Mouse (Mus musculus) myocyte (in vitro differentiated cells): Measurements from ENCODE around the gene Kera. TPM values are rescaled to one million over a fixed set of nuclear protein-coding genes. Genes with fewer than 3 reads are reported as not detected.

Experiments used
- H3K27me3 ChIP-seq: one replicate; pipeline ENCODE4 v1.6.1; 2011; ENCODE audit not compliant: control insufficient read depth, insufficient read depth, insufficient read length
- H3K36me3 ChIP-seq: one replicate; pipeline ENCODE4 v1.6.1; 2011; ENCODE audit not compliant: control insufficient read depth, insufficient read depth
- H3K4me2 ChIP-seq: one replicate; pipeline ENCODE4 v1.6.1; 2011; ENCODE audit warnings: low read depth, control low read depth
- H3K4me3 ChIP-seq: one replicate; pipeline ENCODE4 v1.5.1; 2011; ENCODE audit warnings: mild to moderate bottlenecking, control low read depth, moderate library complexity
- H3K79me2 ChIP-seq: one replicate; pipeline ENCODE4 v1.6.1; 2011; ENCODE audit not compliant: control insufficient read depth, insufficient read depth
- H3ac ChIP-seq: one replicate; pipeline ENCODE4 v1.6.1; 2011; ENCODE audit not compliant: control insufficient read depth, insufficient read length
- CEBPB ChIP-seq: IDR thresholded peaks from 2 replicates; pipeline ENCODE4 v1.6.1; 2011; ENCODE audit warnings: mild to moderate bottlenecking, moderate library complexity; ENCODE audit not compliant: poor library complexity, insufficient read depth, severe bottlenecking
- E2F4 ChIP-seq: IDR thresholded peaks from one replicate; pipeline ENCODE4 v1.6.1; 2011; ENCODE audit warnings: mild to moderate bottlenecking, control low read depth, moderate library complexity; ENCODE audit not compliant: insufficient read depth
- MAX ChIP-seq: IDR thresholded peaks from one replicate; pipeline ENCODE4 v1.6.1; 2011; ENCODE audit warnings: low read depth, mild to moderate bottlenecking, control low read depth
- MYOD1 ChIP-seq, 3 experiments: IDR thresholded peaks; one replicate each; pipeline ENCODE4 v1.6.1; 2011; ENCODE audit warnings: control low read depth in 2 of 3, low read depth in 2 of 3, mild to moderate bottlenecking in 2 of 3, moderate library complexity in 1 of 3; ENCODE audit not compliant: insufficient read length in 2 of 3, control insufficient read depth in 1 of 3
- MYOG ChIP-seq, 3 experiments: IDR thresholded peaks; one replicate each; pipeline ENCODE4 v1.6.1; 2011; ENCODE audit warnings: control low read depth in 2 of 3, low read depth in 2 of 3, mild to moderate bottlenecking in 2 of 3; ENCODE audit not compliant: insufficient read length in 2 of 3, control insufficient read depth in 1 of 3, insufficient read depth in 1 of 3
- POLR2A ChIP-seq: IDR thresholded peaks from one replicate; pipeline ENCODE4 v1.6.1; 2011; ENCODE audit warnings: low read depth, mild to moderate bottlenecking, control low read depth, moderate library complexity; ENCODE audit not compliant: insufficient read length
- POLR2AphosphoS2 ChIP-seq: IDR thresholded peaks from one replicate; pipeline ENCODE4 v1.6.1; 2011; ENCODE audit warnings: low read depth, control low read depth; ENCODE audit not compliant: insufficient read length
- REST ChIP-seq: IDR thresholded peaks from one replicate; pipeline ENCODE4 v1.6.1; 2011; ENCODE audit warnings: mild to moderate bottlenecking, control low read depth, moderate library complexity; ENCODE audit not compliant: insufficient read depth, insufficient read length
- SRF ChIP-seq: IDR thresholded peaks from one replicate; pipeline ENCODE4 v1.6.1; 2011; ENCODE audit warnings: low read depth; ENCODE audit not compliant: control insufficient read depth, insufficient read length
- TCF12 ChIP-seq: IDR thresholded peaks from one replicate; pipeline ENCODE4 v1.6.1; 2011; ENCODE audit warnings: mild to moderate bottlenecking, control low read depth; ENCODE audit not compliant: poor library complexity, insufficient read depth, severe bottlenecking
- TCF3 ChIP-seq: IDR thresholded peaks from one replicate; pipeline ENCODE4 v1.6.1; 2011; ENCODE audit warnings: low read depth, control low read depth; ENCODE audit not compliant: insufficient read length
- USF1 ChIP-seq: IDR thresholded peaks from one replicate; pipeline ENCODE4 v1.6.1; 2011; ENCODE audit warnings: low read depth, mild to moderate bottlenecking, control low read depth, moderate library complexity
- polyA plus RNA-seq: library from polyadenylated mRNA; unstranded; fragments of >200 nt; fragmentation: generic; extraction: Trizol; gene quantifications from one replicate; pipeline ENCODE4 v1.2.1, GENCODE M21; 2012; ENCODE audit warnings: missing spikeins

The Kera gene
- polyA plus RNA-seq, 1 experiment: not detected

GRCm38 (mm10) chr10:97587159-97587558, 19.5 kb upstream of the Kera start:
- Histone ChIP-seq H3K4me3 (no peak overlapping the region), H3K79me2 (no peaks in the 10 kb centered on the region), H3ac (no peak overlapping the region), H3K36me3 (no peaks in the 10 kb centered on the region), H3K27me3 (no peaks in the 10 kb centered on the region), H3K4me2 (no peak overlapping the region)
- TF ChIP-seq SRF (no peak), TCF12 (no peak), MAX (no peak), REST (no peak), CEBPB (no peak), MYOG (IDR thresholded peaks at IDR 0.05; ENCODE audit: control insufficient read depth in 1 of 3, insufficient read depth in 1 of 3, insufficient read length in 2 of 3, low read depth in 2 of 3) (no peak), MYOD1 (IDR thresholded peaks at IDR 0.05; ENCODE audit: control insufficient read depth in 1 of 3, insufficient read length in 2 of 3, low read depth in 2 of 3) (no peak), POLR2A (no peak), TCF3 (no peak), USF1 (no peak), POLR2AphosphoS2 (no peak), E2F4 (no peak)

GRCm38 (mm10) chr10:97589574-97589973, 17.1 kb upstream of the Kera start:
- Histone ChIP-seq H3K27me3 (no peaks in the 10 kb centered on the region), H3ac (no peak overlapping the region), H3K36me3 (no peaks in the 10 kb centered on the region), H3K4me3 (no peak overlapping the region), H3K4me2 (no peak overlapping the region), H3K79me2 (no peaks in the 10 kb centered on the region)
- no peak for TF ChIP-seq POLR2A
- no peak for TF ChIP-seq USF1
- TF ChIP-seq MYOG (IDR thresholded peaks at IDR 0.05; ENCODE audit: control insufficient read depth in 1 of 3, insufficient read depth in 1 of 3, insufficient read length in 2 of 3, low read depth in 2 of 3): no peak
- TF ChIP-seq SRF: no peak
- no peak for TF ChIP-seq REST
- TF ChIP-seq MYOD1 (IDR thresholded peaks at IDR 0.05; ENCODE audit: control insufficient read depth in 1 of 3, insufficient read length in 2 of 3, low read depth in 2 of 3): no peak
- no peak for TF ChIP-seq MAX
- TF ChIP-seq CEBPB: no peak
- no peak for TF ChIP-seq TCF3
- no peak for TF ChIP-seq POLR2AphosphoS2
- no peak for TF ChIP-seq E2F4
- TF ChIP-seq TCF12: no peak

GRCm38 (mm10) chr10:97591036-97591435, 15.6 kb upstream of the Kera start:
- TF ChIP-seq MYOG (IDR thresholded peaks at IDR 0.05; ENCODE audit: control insufficient read depth in 1 of 3, insufficient read depth in 1 of 3, insufficient read length in 2 of 3, low read depth in 2 of 3) (no peak), POLR2A (no peak), MYOD1 (IDR thresholded peaks at IDR 0.05; ENCODE audit: control insufficient read depth in 1 of 3, insufficient read length in 2 of 3, low read depth in 2 of 3) (no peak), CEBPB (no peak), TCF12 (no peak), REST (no peak), SRF (no peak), E2F4 (no peak), MAX (no peak)
- H3K4me3 ChIP-seq: no peak overlapping the region
- no peaks in the 10 kb centered on the region for H3K36me3 ChIP-seq
- H3K4me2 ChIP-seq: no peak overlapping the region
- no peak overlapping the region for H3ac ChIP-seq
- H3K79me2 ChIP-seq: no peaks in the 10 kb centered on the region
- H3K27me3 ChIP-seq: no peaks in the 10 kb centered on the region

GRCm38 (mm10) chr10:97591685-97592084, 15.0 kb upstream of the Kera start:
- no peaks in the 10 kb centered on the region for H3K36me3 ChIP-seq
- no peak overlapping the region for H3K4me3 ChIP-seq
- no peaks in the 10 kb centered on the region for H3K27me3 ChIP-seq

More at GRCm38 (mm10) chr10:97591685-97592084, 15.0 kb upstream of the Kera start:
- Histone ChIP-seq H3K4me2 (no peak overlapping the region), H3K79me2 (no peaks in the 10 kb centered on the region), H3ac (no peak overlapping the region)
- no peak for TF ChIP-seq SRF
- TF ChIP-seq MYOG (IDR thresholded peaks at IDR 0.05; ENCODE audit: control insufficient read depth in 1 of 3, insufficient read depth in 1 of 3, insufficient read length in 2 of 3, low read depth in 2 of 3): no peak
- TF ChIP-seq USF1: no peak
- no peak for TF ChIP-seq MAX
- TF ChIP-seq CEBPB: no peak
- no peak for TF ChIP-seq E2F4
- TF ChIP-seq TCF3: no peak
- TF ChIP-seq TCF12: no peak
- no peak for TF ChIP-seq POLR2A
- no peak for TF ChIP-seq MYOD1 (IDR thresholded peaks at IDR 0.05; ENCODE audit: control insufficient read depth in 1 of 3, insufficient read length in 2 of 3, low read depth in 2 of 3)
- no peak for TF ChIP-seq POLR2AphosphoS2
